Mouse (Mus musculus) retina, postnatal 7 days (tissue): ENCODE data around the gene Nox3.

ENCODE experiments used
- DNase-seq: peaks from one replicate; pipeline ENCODE4 v3.0.0-alpha.2; 2012; ENCODE audit warnings: low read depth, low spot score

The Nox3 gene

DNA sequence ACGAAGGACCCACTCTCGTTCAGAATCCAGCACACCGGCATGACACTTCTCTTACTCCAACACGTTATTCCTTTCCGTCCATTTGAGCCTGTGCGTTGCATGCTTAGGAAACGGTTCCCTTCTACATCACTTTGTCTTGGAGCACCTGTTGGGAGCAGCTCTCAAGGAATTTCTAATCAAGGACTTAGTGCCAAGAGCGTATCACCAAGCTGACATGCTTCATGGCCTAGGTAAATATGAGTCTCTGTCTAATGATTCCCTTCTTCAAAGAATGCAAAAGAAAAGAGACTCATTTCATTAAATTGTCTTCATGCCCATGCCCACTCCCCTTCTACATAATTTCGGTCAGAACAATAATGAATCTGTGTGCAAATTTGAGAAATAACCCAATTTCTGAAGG lies at the start of gene Nox3:
Gene Nox3, minus strand, starts transcription at position 101 of the 400 bp plus-strand sequence.
- DNase-seq, result no peak

DNA sequence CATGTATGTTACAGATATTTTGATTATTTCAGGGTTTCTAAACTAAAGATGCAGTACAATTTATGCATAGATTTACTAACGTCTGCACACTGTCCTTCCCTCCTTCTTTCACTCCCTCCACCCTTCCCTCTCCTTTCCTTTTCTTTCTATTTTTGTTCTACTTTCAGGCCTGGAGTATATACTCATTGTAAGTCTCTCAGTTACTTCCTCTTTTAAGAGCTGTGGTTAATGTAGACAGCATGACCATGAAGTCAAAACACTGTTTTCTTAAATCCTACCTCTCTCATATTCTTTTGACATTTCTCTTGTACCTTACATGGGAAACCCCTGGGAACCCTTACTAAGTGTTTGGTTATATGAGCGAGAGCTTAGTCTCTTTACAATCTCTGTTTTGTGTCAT lies 48.3 kb upstream of the Nox3 start:
- DNase-seq, result no peak

DNA sequence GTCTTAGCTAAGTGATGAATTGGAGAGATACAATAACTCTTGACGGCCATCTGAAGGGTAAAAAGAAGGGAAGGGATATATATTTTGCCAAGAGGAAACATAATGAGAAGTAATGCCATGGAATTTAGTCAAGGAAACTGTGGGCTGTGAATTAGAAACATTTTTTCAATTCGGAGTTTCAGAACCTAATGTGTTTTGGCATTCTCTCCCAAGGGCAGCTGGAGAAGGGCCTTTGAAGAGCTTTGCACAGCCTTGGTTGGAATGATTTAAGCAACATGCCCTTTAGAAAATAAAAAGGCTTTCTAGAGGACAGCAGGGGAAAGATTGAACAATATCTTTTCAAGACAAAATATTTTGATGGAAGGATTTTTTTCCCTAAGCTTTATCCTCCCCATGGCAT lies 40.9 kb upstream of the Nox3 start:
- DNase-seq, result no peak

DNA sequence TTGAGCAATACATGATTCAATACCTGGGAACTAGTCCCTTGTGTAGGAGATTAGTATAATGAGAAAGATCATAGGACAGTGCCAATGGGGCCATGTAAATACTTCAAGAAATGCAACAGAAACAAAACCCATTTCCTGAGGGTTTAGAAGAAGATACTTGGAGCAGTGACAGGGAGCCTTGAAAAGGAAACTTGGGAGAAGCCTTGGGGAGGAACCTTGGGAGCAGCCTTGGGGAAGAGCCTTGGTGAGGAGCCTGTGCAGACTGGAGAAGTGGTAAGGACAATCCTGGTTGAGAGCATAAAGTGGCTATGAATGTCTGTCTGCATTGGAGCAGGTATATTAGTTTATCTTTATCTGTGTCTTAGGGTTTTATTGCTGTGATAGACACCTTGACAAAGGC lies 38.2 kb upstream of the Nox3 start:
- no peak for DNase-seq

DNA sequence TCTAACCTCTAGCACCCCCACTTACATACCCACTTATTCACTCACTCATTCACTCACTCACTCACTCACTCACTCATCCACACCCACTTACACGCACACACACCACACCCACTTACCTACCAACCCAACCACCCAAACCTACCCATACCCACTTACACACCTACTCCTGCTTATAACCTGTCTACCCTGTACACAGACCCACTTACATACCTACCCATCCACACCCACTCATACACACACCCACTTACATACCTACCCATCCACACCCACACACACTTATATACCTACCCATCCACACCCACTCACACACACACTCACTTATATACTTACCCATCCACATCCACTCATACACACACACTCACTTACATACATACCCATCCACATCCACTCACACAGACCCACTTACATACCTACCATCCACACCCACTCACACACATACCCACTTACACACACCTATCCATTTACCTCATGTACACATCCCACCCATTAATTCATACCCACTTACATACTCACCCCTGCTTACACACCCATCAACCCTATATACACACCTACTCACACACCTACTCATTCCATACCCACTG lies 9.4 kb upstream of the Nox3 start:
- no peak for DNase-seq

DNA sequence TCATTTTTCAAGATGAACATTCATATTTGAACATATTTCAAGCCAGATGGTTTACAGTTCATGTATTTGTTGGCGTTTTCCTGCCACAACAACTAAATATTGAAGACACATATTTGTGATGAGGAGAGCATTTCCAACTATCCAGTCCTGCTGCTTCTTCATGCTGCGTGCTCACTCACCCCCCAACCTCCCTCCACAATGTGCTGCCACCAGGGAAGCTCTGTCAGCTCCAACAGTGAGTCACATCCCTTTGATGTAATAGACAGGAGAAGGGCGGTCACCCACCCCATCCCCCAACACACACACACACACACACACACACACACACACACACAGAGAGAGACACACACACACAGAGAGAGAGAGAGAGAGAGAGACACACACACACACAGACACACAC lies 6.3 kb upstream of the Nox3 start:
- no peak for DNase-seq

DNA sequence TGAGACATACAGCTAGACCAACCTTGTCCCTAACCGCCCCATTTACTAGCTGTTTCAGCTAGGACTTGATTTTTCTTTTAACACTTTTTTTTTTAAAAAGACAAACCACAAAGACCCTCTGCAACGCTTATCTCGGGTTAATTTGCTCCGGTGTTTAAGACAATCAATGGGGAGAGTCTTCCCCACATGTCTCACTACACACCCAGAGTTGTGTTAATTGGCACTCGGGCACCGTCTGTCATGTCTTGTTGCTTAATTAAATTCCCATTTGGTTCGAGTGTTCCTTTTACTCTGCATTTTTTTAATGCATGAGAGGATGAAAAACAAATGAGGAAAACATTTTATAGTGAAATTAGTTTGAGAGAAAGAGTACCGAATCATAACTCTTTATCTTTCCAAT lies 3.2 kb downstream of the Nox3 start:
- no peak for DNase-seq

DNA sequence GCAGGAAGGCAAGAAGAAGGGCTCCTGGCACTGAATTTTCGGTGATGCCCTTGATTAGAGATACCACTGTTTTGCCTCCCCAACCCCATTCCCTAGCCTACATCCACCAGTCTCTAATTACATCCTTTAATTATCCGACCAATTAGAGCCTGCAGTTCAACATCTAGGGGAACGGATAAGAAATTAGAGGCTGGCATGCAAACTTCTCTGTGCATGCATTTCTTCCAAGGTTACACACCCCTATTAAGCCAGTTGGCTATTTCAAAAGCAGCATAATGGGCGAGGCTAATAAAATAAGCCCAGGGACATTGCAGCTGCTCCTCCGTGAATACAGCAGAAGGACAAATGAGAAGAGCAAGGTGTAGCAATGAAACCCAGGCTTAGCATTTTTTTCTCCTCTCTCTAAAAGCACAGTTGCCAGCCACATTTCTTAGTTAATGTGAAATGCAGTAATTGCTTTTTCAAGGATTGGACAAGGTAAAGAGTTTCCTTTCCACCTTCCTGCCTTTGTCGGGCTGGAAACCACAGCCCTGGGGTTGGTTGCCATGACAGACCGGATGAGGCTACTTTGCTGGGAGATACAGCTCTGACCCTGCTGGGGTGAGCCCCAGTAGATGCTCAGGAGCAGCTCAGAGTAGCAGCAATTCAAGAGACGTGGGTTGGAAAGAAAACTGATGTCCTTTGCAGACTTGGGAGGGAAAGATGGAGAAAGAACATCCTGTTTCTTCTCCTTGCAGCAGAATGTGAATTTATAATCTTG lies 5.4 kb downstream of the Nox3 start:
- DNase-seq, result no peak

DNA sequence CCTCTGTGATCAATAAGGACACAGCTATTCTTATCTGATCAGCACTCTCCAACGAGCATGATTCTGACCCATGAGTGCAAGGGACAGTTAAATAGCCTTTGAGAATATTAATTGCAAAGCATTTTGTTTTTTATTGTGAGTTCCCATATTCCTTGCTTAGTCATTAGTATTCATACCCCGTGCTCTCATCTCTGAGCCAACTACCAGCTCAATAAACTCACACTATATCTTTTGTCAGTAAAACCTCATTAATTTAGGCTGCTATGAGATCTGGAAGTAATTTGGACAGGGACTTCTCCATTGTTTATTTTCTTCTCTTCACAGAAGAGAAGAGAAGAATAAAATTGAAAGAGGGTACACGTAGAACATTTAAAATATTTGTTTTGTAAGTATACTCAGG lies 12.4 kb downstream of the Nox3 start:
- DNase-seq, result no peak

DNA sequence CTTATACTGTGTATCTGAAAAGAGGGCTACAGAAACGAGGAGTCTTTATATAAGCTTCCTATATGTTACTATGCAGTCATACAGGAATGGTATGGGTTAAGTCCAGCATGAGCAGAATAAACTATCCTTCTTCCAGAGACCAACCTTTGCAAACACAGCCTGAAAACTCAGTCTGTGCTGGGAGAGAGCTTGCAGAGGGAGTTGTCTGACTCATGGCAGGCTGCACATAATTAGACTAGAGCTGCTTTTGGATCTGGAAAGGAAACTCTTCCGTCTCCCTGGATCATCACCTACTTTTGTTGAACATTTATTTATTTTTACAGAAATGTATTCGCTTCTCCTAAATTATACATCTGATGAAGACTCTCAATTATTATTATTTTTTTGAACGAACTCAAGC lies 26.8 kb downstream of the Nox3 start:
- DNase-seq, result no peak

DNA sequence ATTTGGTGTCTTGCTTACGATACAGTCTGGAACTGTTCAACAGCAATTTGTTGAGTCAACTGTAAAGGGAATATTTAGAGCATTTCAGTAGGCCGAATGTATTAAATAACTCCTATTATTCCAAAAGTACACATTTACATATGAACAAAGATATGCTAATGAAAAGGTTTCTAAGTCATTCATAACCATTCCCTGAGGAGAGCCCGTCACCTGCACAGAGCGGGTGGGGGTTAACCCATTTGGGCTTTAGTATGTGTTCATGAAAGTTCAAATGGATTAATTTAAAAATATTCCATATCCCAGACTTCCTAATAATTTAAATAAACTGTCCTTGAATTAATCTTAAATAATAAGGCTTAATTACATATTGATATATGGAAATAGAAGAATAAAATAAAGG lies 28.8 kb downstream of the Nox3 start:
- DNase-seq, result no peak

DNA sequence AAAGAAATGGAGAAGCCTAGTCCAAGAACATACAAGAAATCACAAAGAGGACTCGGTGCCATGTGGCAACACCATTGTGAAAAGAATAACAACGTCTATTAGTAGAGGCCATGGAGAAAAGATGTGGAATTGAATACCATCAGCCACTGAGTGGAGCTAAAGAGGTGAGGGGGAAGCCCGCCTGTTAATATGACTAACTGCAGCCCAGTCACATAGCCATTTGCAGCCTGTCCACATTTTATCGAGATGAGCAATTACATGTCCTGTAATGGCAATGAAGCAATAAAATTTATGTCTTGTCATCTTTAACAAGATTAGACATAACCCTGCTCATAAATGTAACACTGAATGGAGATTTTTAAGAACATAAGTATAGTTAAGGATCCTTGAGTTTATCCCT lies 30.7 kb downstream of the Nox3 start:
- DNase-seq, result no peak

DNA sequence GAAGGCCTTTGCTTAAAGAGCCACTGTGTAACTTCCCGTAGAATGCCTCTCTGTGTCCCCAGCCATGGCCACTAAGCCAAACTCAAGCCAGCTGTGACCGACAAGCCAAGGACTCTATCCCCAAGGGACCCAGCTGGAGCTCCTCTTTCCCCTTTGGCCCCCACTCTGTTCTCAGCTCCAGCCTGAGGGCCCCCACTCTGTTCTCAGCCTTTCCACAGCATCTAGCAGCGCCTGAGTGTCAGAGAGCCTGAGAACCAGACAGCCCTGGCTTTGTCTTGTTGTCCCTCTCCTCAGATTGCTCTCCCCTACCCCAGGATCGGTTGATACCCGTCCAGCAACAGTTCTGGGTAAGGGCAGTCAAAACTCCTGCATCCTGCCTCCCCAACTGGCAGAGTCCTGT lies 36.6 kb downstream of the Nox3 start:
- no peak for DNase-seq

DNA sequence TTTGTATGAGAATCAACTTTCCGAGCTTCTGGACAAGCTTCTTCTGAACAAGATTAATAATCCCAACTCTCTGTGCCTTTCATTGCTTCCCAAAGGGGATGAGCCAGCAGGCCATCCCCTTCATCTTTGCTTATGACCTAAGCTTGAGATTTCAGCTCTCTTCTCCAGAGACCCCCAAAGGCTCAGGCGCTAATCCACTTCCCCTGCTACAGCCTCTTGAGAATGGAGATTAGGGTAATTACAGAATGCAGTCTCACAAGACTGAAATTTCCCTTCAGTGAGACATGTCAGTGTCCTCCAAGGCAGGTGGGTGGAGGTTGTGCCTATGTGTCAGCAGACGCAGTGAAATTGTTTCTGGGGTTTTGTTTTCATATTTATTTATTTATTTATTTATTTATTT lies 45.7 kb downstream of the Nox3 start:
- no peak for DNase-seq

DNA sequence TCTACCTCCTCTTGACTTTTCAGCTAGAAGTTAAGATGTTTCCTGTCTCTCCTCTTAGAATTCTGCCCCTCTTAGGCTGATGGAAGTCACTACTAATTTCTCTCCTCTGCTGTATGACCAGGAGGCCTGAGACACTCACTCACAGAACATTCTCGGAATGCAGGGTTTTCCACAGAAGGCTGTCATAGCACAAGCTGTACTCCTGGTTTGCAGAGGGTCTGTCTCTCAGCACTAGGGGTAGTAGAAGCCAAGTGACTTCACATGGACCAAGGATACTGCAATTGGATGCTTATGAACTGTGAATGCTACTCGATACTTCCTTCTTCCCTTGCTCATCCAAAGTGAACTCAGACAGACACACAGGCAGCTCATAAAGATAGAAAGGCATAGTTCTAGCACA lies 52.5 kb downstream of the Nox3 start:
- no peak for DNase-seq

DNA sequence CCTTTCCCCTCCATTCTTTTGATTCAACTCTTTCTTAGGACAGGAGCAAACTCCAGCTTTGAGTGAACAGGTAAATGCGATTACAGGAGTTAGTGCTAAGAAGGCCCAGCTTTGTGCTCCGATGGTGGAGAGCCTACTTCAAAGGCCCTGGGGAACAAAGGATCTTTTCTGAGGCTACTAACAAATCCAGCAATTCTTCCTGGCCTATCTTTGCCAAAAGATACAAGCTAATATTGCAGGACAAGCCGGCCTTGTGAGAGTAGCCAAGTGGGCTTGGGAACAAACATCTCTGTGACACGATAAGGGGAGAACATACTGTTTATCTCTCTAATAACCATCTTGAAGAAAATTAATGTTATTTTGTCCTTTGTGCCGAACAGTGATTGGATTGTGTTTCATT lies 54.6 kb downstream of the Nox3 start:
- no peak for DNase-seq

DNA sequence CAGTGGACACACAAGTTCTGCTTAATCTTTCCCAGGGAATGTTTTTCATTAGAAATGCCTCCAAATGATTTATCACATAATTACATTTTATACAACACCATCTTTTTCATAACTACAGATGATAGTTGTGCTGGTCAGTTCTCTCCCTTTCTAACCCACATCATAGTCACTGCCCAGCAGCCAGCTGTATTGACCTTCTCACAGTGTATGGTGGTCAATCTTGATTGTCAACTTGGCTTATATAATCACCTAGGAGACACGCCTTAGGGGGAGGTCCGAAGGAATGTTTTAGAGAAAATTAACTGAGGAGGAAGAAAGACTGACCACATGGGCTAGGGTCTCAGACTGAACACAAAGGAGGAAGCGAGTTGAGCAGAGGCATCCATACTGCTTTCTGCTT lies 57.3 kb downstream of the Nox3 start:
- DNase-seq, result no peak

DNA sequence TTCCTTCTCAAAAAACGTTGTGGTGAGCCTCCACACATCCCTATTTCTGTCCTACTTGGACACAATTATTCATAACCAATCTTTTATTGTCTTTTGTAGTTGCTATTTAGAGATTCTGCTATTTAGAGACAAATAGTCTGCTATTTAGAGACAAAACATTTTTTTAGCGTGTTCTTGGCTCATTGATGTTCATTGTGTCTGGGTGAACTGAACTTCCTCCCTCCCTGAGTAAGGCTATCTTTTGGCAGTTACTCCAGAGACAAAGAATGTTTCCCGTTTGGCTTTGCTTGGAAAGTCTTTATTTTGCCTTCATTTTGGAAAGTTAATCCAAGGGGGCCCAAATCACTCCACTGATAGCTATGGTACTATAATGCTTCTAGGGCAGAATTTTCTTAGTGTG lies 63.6 kb downstream of the Nox3 start:
- DNase-seq, result no peak

DNA sequence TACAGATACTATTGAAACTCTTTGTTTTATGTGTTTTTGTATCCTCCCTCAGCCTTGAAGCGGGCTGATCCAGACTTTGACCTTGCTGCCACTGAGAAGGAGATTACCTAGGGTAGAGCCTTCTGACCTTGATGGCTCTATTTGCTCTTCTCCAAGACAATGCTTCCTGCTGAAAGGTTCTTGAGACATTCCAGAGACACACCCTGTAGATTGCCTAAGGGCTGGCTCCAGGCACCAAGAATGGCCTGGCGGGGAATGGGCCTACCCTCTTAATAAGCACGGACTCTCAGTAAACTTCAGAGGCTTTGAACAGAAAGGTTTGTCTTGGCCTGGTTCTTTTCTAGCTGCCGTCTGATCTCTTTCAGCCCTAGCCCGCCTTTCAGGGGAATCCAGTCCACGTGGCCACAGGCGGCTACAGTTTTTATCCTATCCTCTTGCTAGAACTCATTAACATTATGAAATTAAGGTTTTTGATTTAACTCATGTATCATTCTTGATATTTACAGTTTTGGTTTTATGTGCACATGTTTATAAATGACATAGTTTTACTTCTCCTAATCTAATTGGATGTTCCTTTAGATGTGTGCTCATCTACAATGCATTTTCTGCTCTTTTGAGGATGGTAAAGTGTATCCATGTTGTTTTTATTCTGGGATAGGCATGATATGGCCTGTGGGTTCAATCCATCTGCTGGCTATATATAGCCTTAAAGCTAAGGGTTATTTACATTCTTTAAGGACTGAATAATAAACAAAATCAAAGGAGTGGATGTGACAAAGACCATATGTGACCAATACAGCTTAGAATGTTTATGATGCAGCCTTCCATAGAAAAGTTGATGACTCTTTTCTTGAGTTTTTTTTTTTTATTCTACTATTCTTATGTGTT lies 79.5 kb downstream of the Nox3 start:
- DNase-seq, result no peak

DNA sequence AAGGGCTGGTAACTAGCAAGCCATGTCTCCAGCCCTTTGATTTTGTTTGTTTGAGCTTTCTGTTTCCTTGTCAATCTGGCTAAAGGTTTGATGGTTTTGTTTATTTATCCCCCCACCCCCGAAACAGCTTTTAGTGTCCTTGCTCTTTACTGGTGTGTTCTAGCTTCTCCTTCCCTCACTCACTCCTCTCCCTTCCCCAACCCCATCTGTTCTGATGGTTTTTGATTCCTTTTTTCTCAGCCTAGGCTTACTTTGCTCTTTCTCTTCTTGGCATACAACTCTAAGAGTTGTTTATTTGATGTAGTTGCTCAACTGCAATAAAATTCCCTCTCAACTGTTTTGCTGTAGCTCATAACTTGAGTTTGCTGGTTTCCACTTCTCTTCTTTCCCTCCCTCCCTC lies 80.5 kb downstream of the Nox3 start:
- no peak for DNase-seq

DNA sequence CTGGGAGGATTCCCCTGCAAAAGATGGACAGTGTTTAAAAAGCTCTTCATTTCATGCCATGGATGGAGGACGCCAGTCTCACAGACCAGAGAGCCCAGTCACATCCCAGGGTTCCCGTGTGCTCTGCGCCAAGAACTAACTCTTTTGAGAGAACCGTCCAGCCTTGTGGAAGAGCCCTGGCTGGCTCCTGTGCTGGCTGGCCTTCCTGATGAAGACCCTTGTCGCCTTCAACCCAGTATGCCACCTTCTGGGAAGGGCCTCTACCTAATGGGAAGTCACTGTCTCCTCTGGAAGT lies 84.3 kb downstream of the Nox3 start:
- no peak for DNase-seq

DNA sequence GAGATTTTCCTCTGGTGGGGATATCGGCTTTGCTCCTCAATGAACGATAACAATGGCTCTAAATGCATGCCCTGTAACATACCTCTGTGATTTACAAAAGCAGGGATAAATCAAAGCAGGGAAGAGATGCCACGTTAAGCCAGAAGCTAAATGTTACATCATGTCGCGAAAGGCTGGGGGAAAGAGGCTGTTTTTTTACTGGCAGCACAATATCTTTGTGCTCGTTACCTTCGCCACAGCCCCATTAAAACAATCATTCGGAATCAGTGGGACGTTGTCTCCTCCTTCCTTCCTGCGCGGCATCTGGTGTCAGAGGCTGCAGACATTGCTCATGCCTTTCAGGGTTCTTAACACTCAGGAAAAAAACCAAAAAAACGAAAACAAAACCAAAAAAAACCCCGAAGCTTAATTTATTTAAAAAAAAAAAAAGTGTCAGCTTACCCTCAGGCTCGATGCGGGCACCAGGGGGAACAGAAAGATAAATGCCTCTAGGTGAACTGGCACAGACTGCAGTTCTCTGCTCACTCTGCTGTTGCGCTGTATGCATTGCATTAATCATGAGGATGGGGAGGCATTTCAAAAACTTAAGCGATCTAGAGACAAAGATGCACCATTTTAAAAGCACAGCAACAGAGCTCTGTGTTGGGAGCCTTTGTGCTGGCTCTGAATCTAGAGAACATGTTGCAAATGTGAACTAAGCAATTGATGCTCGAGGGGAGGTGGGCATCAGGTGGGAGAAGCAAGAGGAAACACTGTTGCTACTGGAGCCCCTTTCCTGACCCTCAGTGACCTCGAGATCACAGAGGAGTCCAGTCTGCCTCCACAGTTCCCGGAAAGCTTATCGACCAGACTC lies 84.9 kb downstream of the Nox3 start:
- no peak for DNase-seq
